Mouse (Mus musculus) cortical plate, adult 2 months (tissue): ENCODE results near the gene Arhgef3.

Source experiments
- CTCF ChIP-seq: fragments of 200-500 bp; IDR thresholded peaks from 2 replicates; pipeline ENCODE4 v1.5.1; 2011; ENCODE audit warnings: mild to moderate bottlenecking, control low read depth, low read length; ENCODE audit not compliant: insufficient read depth; ENCODE audit errors: extremely low read depth
- POLR2A ChIP-seq: fragments of 200-500 bp; IDR thresholded peaks from 2 replicates; pipeline ENCODE4 v1.6.1; 2011; ENCODE audit warnings: mild to moderate bottlenecking, low read length, control low read depth; ENCODE audit not compliant: insufficient read depth; ENCODE audit errors: extremely low read depth

DNA sequence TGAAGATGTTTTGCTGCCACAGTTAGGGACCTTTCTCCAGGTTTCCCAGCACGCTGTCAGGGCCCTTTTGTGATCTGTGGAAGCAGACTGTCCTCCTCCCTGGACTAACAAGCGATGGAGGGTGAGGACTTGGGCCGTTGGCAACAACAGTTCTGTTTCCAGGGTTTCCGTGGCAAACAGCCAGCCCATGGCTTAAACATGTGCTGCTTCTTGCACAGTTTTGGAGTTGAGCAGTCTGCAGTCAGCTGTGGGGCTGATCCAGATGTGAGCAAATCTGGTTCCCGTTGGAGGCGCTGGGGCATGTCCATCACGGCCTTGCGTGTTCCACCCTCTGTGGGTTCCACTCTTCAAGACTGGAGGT lies 63.8 kb downstream of the Arhgef3 start:
- no peak for TF ChIP-seq CTCF
- no peak for TF ChIP-seq POLR2A
